Mouse (Mus musculus) CH12.LX (cell line): ENCODE results near the gene Mup18. TPM values are rescaled to one million over a fixed set of nuclear protein-coding genes. Genes with fewer than 3 reads are reported as not detected.
"Not testable (repeated sequence)": the region's sequence is repeated elsewhere in the genome, so short reads cannot be mapped to it uniquely, and the experiment has no call there.

Experiments
- DNase-seq: peaks from one replicate; pipeline ENCODE4 v3.0.0-alpha.2; 2013; ENCODE audit errors: extremely low read depth
- H3K27ac ChIP-seq: 2 replicates; pipeline ENCODE4 v1.5.1; 2012; ENCODE audit warnings: low read depth, mild to moderate bottlenecking, control low read depth, moderate library complexity; ENCODE audit not compliant: insufficient read depth
- H3K27me3 ChIP-seq: replicated peaks from 2 replicates; pipeline ENCODE3; 2012; ENCODE audit warnings: inconsistent platforms
- H3K36me3 ChIP-seq, 2 experiments: replicated peaks in 1 of 2; 2 replicates each; pipeline versions ENCODE3 to v1.6.1; 2012; ENCODE audit warnings: inconsistent platforms in 1 of 2, low read length in 1 of 2, mild to moderate bottlenecking in 1 of 2, mixed read lengths in 1 of 2, moderate library complexity in 1 of 2; ENCODE audit not compliant: control insufficient read depth in 1 of 2, insufficient read depth in 1 of 2
- H3K4me1 ChIP-seq, 2 experiments: 2 replicates each; pipeline ENCODE4 v1.6.1; 2012; ENCODE audit warnings: inconsistent platforms in 1 of 2, moderate library complexity in 1 of 2; ENCODE audit not compliant: insufficient read depth in 2 of 2, control insufficient read depth in 1 of 2
- H3K4me2 ChIP-seq: 2 replicates; pipeline ENCODE4 v1.6.1; 2012; ENCODE audit warnings: low read depth, mild to moderate bottlenecking, control low read depth; ENCODE audit not compliant: poor library complexity, insufficient read depth, severe bottlenecking
- H3K4me3 ChIP-seq, 3 experiments: fragments of 150-350 bp in 1 of 3; sonication (generic) in 1 of 3; replicated peaks in 1 of 3; 2 replicates each; pipeline versions ENCODE3 to v1.5.1; 2011 to 2012; ENCODE audit warnings: low read depth in 2 of 3, low read length in 2 of 3, mild to moderate bottlenecking in 2 of 3, moderate library complexity in 2 of 3, control low read depth in 1 of 3, improper control_type of control experiment in 1 of 3, inconsistent platforms in 1 of 3, mixed read lengths in 1 of 3; ENCODE audit not compliant: poor library complexity in 1 of 3
- H3K79me2 ChIP-seq: replicated peaks from 2 replicates; pipeline ENCODE4 v1.6.1; 2012; ENCODE audit warnings: mild to moderate bottlenecking, moderate library complexity; ENCODE audit not compliant: control insufficient read depth, poor library complexity, insufficient read depth, severe bottlenecking; ENCODE audit errors: extremely low read depth
- H3K9ac ChIP-seq: 2 replicates; pipeline ENCODE4 v1.6.1; 2012; ENCODE audit warnings: low read depth, mild to moderate bottlenecking, control low read depth, moderate library complexity; ENCODE audit not compliant: insufficient read depth
- H3K9me3 ChIP-seq: replicated peaks from 2 replicates; pipeline ENCODE3; 2012; ENCODE audit warnings: low read length, inconsistent platforms, mixed read lengths
- dilution Hi-C: fragments of 300-500 bp; cut with MboI; formaldehyde crosslinking; loops from 2 replicates; pipeline ENCODE4 v1.14.3; 2020; ENCODE audit warnings: low sequenced_read_pairs; ENCODE audit not compliant: extremely low pct_unique_long_range_greater_than_20kb, extremely low pct_ligation_motif_present
- in situ Hi-C: fragments of 300-500 bp; cut with MboI; formaldehyde crosslinking; loops from 3 replicates; pipeline ENCODE4 v1.14.3; 2019; ENCODE audit warnings: low sequenced_read_pairs, low pct_ligation_motif_present, low pct_unique_long_range_greater_than_20kb, mixed read lengths
- polyA plus RNA-seq: library from polyadenylated mRNA; unstranded; fragments of >175 nt; gene quantifications from 2 replicates; pipeline ENCODE4 v1.2.1, GENCODE M21; 2012; ENCODE audit warnings: low read depth; ENCODE audit not compliant: insufficient read length
- total RNA-seq, 2 experiments: library from RNA; depleted of rRNA; stranded (reverse); fragments of 300-350 nt in 1 of 2; fragments of >200 nt in 1 of 2; gene quantifications; 2 replicates each; pipeline ENCODE4 v1.2.3; 2012 to 2014

Gene Mup18
- total RNA-seq (2012; rRNA removed) (not detected in 2 replicates), total RNA-seq (2014; rRNA removed) (not detected in 2 replicates), polyA plus RNA-seq (not detected in 2 replicates)

DNA sequence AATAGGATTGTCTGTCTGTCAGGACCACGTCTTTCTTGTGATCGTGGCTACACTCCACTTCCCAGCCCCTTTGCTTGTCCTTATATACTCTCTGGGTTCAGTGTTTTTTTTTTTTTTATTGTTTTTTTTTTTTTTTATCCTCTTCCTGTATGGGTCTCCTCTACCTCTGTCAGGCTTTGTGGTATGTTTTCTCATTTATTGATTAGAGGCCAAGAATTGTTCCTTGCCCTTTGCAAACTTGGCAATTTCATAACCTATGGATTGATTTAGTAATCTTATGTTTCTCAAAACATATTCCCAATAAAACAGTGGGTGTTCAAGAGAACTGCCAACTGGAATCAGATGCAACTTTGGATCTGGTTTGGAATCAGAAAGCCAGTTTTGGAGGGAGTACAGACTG lies at the start of gene Mup18:
TSS of gene Mup18 (minus strand) at position 101 of the 400 bp plus-strand sequence.
- H3K4me3 ChIP-seq = not testable (repeated sequence)

DNA sequence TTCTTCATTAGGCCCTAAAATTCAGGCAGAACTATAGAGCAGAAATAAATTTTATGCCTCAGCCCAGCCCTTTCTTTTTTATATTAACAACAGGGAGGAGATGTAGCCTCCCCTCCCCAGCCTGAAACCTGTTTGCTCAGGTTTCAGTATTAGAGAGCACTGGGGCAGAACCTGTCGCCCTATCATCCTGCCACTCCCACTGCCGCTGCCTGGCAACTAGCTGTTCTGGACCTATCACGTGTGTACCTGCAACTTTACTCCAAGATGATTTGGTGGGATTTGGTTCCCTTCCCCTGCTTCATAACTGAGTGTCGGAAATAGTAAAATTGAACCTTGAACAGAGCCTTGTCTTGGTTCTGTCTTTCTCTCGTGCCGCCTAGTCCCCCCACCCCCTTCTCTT lies 40.4 kb upstream of the Mup18 start:
- in situ Hi-C loops, H3K27ac ChIP-seq, H3K4me1 ChIP-seq, H3K9me3 ChIP-seq, H3K9ac ChIP-seq, H3K4me2 ChIP-seq, dilution Hi-C loops, H3K79me2 ChIP-seq, H3K4me3 ChIP-seq, DNase-seq, H3K27me3 ChIP-seq, H3K36me3 ChIP-seq: not testable (repeated sequence)

More for the DNA sequence above, at the start of gene Mup18:
- H3K9me3 ChIP-seq, DNase-seq, dilution Hi-C loops, H3K4me1 ChIP-seq, H3K27ac ChIP-seq, H3K9ac ChIP-seq, H3K79me2 ChIP-seq, H3K36me3 ChIP-seq, H3K27me3 ChIP-seq, H3K4me2 ChIP-seq, in situ Hi-C loops: not testable (repeated sequence)

Other genes starting within 250 kb of the Mup18 start
- not detected in 2 replicates for gene Mup15, start 234.4 kb downstream of the Mup18 start, total RNA-seq (2012; rRNA removed)
- not detected in 2 replicates for gene Mup15, start 234.4 kb downstream of the Mup18 start, total RNA-seq (2014; rRNA removed)
- gene Mup15, start 234.4 kb downstream of the Mup18 start, polyA plus RNA-seq = not detected in 2 replicates
- not detected in 2 replicates for gene Mup16, start 154.6 kb downstream of the Mup18 start, total RNA-seq (2012; rRNA removed)
- not detected in 2 replicates for gene Mup16, start 154.6 kb downstream of the Mup18 start, total RNA-seq (2014; rRNA removed)
- not detected in 2 replicates for gene Mup16, start 154.6 kb downstream of the Mup18 start, polyA plus RNA-seq
- gene Mup17, start 78.3 kb downstream of the Mup18 start, total RNA-seq (2012; rRNA removed) = not detected in 2 replicates
- gene Mup17, start 78.3 kb downstream of the Mup18 start, total RNA-seq (2014; rRNA removed) = not detected in 2 replicates
- not detected in 2 replicates for gene Mup17, start 78.3 kb downstream of the Mup18 start, polyA plus RNA-seq
- not detected in 2 replicates for gene Mup19, start 108.1 kb upstream of the Mup18 start, total RNA-seq (2012; rRNA removed)
- not detected in 2 replicates for gene Mup19, start 108.1 kb upstream of the Mup18 start, total RNA-seq (2014; rRNA removed)
- gene Mup19, start 108.1 kb upstream of the Mup18 start, polyA plus RNA-seq = not detected in 2 replicates
- gene Mup5, start 161.1 kb upstream of the Mup18 start, total RNA-seq (2012; rRNA removed) = not detected in 2 replicates
- gene Mup5, start 161.1 kb upstream of the Mup18 start, total RNA-seq (2014; rRNA removed) = not detected in 2 replicates
- not detected in 2 replicates for gene Mup5, start 161.1 kb upstream of the Mup18 start, polyA plus RNA-seq